Mouse (Mus musculus) 416B (cell line): ENCODE results near the gene Fgf10.

Experiments
- DNase-seq: peaks from one replicate; pipeline ENCODE4 v3.0.0; 2011; ENCODE audit warnings: low read depth

The Fgf10 gene

GRCm38 (mm10) chr13:118716726-118717125, 47.1 kb downstream of the Fgf10 start:
- no peak for DNase-seq

- no peak for DNase-seq
Measured at GRCm38 (mm10) chr13:118718396-118718795, 48.8 kb downstream of the Fgf10 start.

DNA sequence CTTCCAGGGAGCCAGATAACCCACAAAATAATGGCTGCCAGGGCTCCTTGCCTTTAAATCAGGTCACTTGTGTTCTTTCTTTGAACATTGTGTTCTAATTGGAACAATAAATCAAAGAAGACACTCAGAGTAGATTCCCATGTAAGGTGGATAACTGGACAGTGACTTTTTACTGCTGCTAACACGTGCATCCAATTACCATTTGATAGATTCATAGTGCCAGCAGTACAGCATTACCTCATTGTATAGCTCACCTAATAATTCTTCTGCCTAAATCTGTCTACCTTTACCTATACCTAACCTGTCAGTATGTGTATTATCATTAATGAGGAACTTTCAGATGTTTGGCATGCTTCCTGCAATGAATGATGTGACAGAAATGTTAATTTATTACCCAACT, 52.1 kb downstream of the Fgf10 start:
- DNase-seq, result no peak

GRCm38 (mm10) chr13:118731850-118732552, 62.4 kb downstream of the Fgf10 start:
- no peak for DNase-seq

- no peak for DNase-seq
Measured at GRCm38 (mm10) chr13:118739854-118740411, 70.3 kb downstream of the Fgf10 start.

- no peak for DNase-seq
Measured at GRCm38 (mm10) chr13:118742788-118743187, 73.2 kb downstream of the Fgf10 start.

DNA sequence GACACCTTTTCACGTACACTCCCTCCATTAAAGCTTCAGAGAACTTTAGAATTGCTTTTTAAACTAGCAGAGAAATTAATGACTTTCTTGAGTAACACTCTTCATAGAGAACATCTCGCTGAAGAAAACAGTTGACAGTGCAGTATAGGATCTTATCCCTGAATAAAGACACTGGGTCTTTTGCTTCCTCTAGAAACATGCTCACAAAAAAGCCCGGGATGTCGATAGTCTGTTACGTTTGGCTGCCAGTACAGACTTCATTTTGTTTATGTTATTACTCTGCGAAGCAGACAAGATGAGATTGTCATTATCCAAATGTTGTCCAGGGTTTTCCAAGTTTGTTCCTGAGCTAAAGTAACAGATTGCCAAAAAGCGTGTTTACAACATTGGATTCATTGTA, 75.2 kb downstream of the Fgf10 start:
- no peak for DNase-seq

GRCm38 (mm10) chr13:118746427-118746826, 76.8 kb downstream of the Fgf10 start:
- no peak for DNase-seq

DNA sequence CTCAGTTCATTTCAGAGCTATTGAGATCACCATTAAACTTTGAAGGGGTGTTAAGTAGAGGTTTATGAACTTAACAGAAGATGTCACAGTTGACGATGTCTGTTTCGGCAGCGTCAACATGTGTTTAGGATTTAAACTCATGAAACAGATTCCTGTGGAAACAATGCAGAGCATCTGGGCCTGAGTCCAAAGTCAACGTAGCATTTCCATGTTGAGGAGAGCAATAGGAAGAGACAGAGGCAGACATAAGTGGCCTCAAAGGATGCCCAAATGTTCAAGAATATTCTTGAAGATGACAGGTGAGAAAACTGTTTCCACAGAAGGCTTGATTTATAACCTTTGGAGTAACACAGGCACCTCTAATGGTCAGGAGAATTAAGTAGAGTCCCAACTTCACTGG, 84.4 kb downstream of the Fgf10 start:
- DNase-seq, result no peak

DNA sequence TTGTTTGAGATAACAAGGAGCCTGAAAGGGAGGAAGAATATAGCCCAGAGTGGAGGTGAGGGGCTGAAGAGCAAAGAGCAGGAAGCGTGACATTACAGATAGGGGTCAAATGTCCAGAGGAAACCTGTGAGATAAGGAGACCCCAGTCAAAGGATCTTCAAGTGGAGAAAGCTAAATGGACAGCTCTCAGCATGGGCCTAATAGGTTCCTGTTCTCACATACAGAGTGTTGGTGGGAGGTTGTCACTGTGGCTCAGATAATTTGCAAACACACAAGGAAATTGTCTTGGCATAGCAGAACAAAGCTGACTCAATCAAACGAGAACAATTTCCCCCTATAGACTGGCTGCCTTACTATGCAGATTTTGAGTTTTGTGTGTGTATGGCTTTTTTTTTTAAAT, 89.4 kb downstream of the Fgf10 start:
- no peak for DNase-seq

GRCm38 (mm10) chr13:118762982-118763381, 93.4 kb downstream of the Fgf10 start:
- DNase-seq, result peak; percentile 15

DNA sequence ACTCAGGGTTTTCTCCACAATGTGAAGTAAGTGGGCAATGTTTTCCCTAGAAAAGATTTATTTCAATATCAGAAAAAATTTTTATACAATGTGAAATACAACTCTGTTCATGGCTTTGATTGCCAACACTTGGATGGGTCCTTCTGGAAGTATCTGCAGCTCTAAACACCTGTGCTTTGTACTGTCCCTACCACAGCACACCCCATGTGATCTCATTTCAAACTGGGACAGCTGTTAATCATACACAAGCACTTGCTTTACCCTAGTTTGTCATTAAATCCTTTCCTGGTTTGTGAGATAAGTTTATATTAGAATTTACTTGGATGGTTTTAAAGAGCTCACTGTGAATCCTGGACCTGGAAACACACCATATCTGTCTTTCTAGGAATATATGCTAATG, 102.6 kb downstream of the Fgf10 start:
- no peak for DNase-seq

GRCm38 (mm10) chr13:118775148-118775547, 105.6 kb downstream of the Fgf10 start:
- DNase-seq, result peak; percentile 1

DNA sequence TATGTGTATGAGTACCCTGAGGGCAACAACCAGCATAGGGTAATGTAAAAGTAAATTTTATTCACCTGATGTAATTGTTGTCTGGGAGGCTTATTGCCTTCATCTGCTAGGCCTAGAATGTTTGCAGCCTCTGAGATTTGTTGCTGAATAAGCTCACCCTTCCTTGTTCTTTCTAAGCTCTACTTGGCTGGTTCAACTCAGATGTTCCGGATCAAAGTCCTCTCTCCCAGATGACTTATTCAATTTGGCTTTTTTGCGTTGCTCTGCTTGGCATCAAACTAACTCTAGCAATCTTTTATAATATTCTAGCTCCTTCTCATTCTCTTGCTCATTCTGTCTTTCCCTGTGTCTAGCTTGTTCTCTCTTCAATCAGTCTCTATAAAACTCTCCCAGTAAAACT, 109.6 kb downstream of the Fgf10 start:
- DNase-seq, result no peak

DNA sequence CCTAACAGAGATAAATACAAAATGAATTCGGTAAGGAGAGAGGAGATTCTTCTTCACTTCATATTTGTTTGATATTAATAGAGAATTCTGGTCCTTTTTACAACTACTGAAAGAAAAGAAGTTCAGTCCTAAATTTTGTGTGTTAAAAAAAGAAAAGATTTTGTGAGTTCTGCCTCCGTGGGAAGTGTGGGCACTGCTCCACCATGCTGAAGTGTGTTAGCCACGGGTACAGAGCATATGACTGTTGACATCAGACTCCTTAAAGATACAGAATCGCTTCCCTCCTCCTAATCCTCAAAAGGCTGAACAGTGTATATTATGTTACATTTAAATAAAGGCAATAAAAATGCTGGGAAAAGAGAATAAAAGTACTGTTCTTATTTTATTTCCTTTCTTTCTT, 122.2 kb downstream of the Fgf10 start:
- no peak for DNase-seq

GRCm38 (mm10) chr13:118792198-118792597, 122.6 kb downstream of the Fgf10 start:
- no peak for DNase-seq

DNA sequence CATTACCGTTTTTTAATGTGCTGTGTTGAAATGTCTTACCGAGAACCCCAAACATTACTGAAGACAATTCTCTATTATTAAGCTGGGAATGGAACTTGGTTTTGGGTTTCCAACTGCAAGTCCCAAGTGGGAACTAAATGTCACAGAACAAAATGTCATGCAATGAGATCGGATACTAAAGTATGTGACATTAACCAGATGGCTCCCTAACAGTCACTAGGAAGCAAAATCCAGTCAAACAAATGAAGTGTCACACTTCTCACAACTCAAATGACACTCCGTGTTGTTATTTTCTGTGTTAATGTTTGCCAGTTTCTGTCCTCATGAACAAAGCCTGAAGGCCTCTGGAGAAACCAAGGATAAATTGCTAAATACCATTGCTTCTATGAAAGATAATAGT, 130.6 kb downstream of the Fgf10 start:
- DNase-seq, result no peak

GRCm38 (mm10) chr13:118806662-118807061, 137.1 kb downstream of the Fgf10 start:
- DNase-seq, result no peak

GRCm38 (mm10) chr13:118819785-118820184, 150.2 kb downstream of the Fgf10 start:
- no peak for DNase-seq

DNA sequence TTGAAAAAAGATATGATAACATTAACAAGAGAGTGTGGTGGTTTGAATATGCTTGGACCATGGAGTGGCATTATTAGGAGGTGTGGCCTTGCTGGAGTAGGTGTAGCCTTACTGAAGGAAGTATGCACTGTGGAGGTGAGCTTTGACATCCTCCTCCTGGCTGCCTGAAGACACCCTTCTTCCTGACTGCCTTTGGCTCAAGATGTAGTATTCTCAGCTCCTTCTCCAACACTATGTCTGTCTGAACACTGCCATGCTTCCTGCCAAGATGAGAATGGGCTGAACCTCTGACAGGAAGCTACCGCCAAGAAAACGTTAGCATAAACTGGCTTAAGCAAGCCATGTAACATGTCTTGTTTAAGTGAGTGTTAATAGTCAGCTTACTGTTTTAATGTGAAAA, 153.5 kb downstream of the Fgf10 start:
- DNase-seq, result no peak

- DNase-seq, result no peak
Measured at GRCm38 (mm10) chr13:118825102-118825501, 155.5 kb downstream of the Fgf10 start.

GRCm38 (mm10) chr13:118828604-118829381, 159.2 kb downstream of the Fgf10 start:
- DNase-seq, result no peak

DNA sequence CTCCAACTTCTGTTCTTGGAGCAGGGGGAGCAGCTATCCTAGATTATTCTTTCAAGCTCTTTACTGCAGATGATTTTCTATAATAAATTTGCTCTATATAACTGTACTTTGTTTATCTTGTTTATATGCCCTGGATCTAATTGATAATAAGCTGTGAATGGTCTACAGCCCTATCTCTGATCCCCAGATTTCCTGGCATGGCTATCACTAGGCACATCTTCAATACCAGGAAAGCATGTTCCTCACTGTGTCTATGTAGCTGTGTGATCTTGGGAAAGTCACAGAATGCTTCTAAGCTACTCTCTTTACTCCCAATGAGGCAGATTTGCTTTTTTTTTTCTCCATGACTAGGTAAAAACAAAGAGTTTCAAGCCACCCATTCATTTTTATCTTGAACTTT, 164.4 kb downstream of the Fgf10 start:
- DNase-seq, result peak; percentile 1
